Mouse (Mus musculus): Measurements from ENCODE around the gene Oasl1.

- TF ChIP-seq POLR2A (IDR thresholded peaks at IDR 0.05; ENCODE audit: control insufficient read depth, extremely low read depth, insufficient read depth, low read length, poor library complexity) (no peak), CTCF (IDR thresholded peaks at IDR 0.05; ENCODE audit: borderline replicate concordance, control insufficient read depth, extremely low read depth, insufficient read depth, low read length, poor library complexity) (no peak)
Observed at GRCm38 (mm10) chr5:114935838-114936237, 12.8 kb downstream of the Oasl1 start.
